Mouse (Mus musculus) right cerebral cortex, postnatal 36 days (tissue): ENCODE measurements around the gene Rnase1.
"Not testable (repeated sequence)": the region's sequence is repeated elsewhere in the genome, so short reads cannot be mapped to it uniquely, and the experiment has no call there.

ENCODE experiments used
- DNase-seq, 2 experiments: peaks; one replicate each; pipeline ENCODE4 v3.0.0; 2022; ENCODE audit warnings: low spot score in 2 of 2, mixed read lengths in 1 of 2

Rnase1 gene

DNA sequence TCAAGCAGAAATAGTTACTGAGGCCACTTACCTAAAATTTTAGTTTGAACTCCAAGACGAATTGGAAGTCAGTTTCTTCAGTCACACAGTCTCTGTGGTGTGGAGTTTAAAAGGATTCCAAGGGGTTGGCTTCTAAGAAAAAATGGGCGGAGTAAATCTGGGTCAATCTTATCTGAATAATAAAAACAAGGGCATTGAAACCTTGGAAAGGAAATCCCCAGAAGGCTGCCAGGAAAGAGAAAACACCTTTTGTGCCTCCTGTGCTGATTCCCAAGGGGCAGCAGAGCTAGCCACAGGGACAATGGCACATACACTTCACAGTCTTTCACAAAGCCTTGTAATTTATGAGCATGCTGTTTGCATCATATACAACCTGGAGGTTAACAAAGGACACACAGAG lies at the start of gene Rnase1:
Gene Rnase1, minus strand, starts transcription at position 101 of the 400 bp plus-strand sequence.
- no peak for DNase-seq

DNA sequence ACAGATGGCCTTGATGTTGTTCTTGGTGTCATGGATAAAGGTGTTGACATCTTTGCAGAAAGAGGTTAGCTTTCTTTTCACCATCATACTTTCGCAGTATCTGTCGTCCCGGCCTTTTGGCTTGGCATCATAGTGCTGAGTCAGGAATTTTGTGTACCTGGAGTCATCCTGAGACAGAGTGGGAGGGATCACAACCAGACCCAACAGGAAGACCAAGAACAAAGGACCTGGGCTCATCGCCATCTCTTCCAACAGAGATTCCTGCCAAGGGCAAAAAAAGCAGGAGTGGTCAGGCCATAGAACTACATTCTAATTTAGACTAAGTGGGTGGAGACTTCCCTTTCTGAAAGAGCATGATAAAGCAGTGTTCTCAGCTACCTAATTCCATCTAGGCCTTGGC lies 49.1 kb upstream of the Rnase1 start:
- no peak for DNase-seq

DNA sequence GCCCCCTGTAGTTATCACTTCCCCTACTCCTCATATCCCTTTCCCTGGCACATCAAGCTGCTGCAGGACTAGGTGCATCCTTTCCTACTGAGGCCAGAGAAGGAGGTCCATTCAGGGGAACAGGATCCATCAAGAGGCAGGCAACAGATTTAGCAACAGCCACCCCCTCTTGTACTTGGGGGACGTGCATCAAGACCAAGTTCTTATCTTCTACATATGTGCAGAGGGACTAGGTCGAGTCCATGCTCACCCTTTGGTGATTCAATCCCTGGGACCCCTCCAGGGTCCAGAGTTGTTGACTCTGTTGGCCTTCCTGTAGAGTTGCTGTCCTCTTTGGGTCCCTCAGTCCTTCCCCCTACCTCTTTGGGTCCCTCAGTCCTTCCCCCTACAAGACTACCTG lies 34.5 kb upstream of the Rnase1 start:
- DNase-seq = not testable (repeated sequence)

DNA sequence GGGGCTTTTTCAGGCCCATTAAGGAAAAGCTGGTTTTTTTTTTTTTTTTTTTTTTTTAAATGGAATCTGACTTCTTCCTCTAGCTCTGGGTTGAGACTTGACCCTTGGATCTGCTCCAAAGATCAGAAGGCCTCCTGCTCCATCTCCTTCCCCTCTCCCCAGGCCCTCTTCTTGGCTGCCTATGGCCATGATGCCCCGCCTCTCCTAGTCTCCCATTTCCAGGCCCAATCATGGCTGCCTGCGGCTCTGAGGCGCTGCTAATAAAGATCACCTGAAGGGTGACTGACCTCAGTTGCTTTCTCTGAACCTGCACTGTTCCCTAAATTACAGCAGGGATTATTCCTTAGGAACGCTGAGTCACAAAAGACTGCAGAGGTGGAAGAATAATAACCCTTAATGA lies 27.3 kb upstream of the Rnase1 start:
- no peak for DNase-seq

DNA sequence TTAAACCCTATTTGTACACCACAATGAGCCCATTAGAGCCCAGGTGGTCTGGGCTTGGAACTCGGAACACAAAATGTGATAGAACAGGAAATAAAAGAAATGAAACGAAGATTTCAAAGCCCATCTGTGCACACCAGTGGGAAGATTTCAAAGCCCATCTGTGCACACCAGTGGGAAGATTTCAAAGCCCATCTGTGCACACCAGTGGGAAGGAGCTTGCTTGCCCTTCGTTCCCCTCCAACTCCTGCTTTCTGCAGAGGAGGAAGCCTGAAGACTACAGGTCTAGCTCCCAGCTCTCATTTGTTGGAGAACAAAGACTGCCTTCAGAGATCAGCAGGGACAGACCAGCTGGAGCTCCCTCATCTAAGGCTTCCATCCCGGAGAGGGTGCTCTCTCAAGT lies 26.4 kb upstream of the Rnase1 start:
- not testable (repeated sequence) for DNase-seq

DNA sequence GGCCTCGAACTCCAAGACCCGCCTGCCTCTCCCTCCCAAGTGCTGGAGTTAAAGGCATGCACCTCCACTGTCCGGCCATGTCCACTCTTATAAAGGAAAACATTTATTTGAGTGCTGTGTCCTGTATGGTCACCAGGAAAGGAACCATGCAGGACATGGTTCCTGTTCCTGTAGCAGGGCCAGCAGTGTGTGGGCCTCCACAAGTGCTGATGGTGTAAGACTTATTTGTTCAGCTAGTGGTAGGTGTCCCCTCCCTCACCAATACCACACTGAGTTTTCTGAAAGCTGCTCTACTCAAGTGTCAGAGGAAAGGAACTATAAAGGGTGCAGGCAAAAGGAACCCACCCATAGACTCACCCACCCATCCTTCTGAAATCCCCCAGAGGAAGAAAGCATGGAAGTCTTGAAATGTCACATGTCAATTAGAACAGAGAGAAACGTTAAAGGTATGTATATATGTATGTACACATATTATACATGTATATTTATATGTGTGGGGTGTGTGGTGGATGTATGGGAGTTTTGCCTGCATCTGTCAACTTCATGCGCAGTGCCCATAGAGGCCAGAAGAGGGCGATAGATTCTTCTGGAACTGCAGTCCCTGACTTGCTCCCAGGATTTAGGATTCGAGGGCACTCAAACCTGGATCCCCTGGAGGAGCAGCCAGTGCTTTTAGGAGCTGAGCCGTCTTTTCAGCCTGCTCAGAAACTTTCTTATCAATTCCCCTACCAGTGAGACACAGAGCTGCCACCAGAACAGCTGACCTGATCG lies 25.7 kb upstream of the Rnase1 start:
- not testable (repeated sequence) for DNase-seq

DNA sequence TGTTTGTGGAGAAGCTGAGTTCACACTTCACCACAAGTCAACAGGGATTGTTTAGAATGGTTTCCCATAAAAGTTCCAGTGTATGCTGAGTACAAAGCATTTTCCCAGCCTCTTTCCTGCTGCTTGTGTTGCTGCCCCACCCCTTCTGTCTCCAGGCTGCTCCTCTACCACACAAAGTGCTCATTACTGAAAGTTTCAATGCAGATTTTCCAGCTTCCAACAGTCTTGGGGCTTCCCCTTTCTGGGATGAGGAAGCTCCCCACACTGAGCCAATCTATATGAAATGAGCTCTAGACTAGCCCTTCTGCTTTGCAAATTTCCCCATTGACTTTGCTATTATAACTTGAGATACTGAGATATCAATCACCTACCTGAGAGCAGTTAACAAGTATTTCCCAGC lies 19.5 kb upstream of the Rnase1 start:
- DNase-seq = no peak

DNA sequence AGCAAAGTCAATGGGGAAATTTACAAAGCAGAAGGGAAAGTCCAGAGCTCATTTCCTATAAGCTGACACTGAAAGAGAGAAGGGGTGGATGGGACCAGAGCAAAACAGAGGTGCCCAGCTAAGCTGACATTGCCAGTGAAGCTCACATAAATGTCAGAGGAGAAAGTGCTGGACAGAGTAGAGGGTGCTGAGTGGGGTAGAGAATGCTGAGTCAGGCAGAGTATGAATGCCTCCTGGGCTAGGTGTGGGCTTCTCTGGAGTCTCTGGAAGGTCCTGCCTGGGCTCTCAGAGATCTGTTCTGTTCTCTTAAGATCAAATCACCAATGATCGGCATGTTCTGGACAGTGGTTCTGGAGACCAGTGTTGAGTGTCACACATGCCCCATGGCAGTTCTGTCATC lies 18.9 kb upstream of the Rnase1 start:
- no peak for DNase-seq

DNA sequence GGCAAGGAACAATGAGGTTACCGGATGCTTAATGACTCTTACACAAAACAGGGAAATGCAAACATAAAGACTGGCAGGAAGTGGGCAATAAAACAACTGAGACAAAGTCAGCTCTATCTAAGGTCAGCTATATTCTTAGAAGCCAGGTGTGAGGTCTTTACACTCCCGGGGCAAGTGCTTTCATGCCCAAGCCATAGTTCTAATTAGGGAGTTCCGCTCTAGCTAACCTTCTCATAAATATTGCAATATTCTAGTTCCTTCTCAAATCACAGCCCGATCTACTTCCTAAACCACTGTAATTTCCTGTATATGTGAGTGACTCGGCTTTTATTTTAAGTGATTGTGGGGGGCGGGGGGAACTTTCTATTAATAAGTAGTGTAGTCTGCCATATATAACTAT lies 16.7 kb upstream of the Rnase1 start:
- DNase-seq = not testable (repeated sequence)

DNA sequence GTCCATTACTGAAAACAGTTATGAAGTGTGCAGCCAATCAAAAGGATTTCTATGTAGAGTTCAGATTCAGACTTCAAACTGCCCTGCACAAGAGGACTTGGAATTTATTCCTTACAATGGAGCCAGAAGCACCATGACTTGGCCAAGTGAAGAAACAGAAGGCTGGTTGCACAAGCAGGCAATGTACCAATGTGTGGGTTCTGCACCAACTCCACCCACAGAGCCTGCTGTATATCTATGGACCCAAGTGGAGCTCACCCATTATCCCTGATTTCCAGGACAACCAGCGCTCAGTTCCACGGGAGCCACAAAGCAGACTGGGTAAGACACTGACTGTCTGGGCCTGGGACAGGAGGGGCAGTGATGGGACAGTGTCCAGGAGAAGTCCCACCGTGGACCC lies 15.4 kb upstream of the Rnase1 start, which contains the start of gene Rnase2b:
Gene Rnase2b, plus strand, starts transcription at position 285 of the 400 bp plus-strand sequence.
- not testable (repeated sequence) for DNase-seq

DNA sequence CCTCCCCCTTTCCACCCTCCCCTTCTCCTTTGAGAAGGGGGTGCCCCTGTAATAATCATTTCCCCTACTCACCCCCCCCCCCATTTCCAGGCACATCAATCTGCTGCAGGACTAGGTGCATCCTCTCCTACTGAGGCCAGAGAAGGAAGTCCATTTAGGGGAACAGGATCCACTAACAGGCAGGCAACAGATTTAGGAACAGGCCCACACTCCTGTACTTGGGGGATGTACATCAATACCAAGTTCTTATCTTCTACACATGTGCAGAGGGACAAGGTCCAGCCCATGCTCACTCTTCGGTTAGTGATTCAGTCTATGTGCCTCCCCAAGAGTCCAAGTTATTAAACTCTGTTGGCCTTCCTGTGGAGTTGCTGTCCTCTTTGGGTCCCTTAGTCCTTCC lies 10.5 kb upstream of the Rnase1 start:
- no peak for DNase-seq

DNA sequence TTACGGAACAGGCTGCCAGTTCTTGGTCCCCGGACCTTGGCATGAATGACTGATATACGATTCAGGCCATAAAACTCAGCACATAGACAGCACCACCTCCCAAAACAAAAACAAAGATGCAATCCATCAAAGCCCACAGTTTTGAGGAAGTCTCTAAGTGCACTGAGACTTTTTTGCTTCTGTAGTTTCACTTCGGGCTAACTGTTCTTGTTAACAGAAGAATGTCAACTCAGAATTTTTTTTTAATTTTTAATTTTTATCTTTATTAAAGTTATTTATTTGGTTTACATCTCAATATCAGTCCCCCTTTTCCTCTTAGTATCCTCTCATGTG lies 10.1 kb upstream of the Rnase1 start:
- no peak for DNase-seq

DNA sequence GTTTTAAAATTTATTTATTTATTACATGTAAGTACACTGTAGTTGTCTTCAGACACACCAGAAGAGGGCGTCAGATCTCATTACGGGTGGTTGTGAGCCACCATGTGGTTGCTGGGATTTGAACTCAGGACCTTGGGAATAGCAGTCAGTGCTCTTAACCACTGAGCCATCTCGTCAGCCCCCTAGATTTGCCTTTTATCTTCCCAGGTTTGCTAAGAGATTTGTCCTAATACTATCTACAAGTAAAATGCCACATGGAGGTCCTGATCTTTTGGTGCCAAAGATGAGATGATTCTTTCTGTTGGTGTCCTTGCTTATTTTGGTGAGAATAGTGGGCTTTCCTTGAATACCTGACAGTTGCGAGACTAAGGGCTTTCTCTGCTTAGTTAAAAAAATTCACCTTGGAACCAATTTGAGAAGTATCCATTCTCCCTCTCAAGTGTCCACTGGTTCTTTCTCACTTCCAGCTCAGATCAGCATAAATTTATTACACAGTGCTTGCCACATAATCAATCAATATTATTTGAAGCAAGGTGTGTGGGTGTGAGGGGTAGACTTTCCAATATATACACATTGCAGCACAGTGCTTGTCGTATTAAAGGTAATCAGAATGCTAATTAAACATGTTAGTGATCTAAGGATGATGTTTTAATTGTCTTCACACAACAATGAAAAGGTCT lies 9.6 kb upstream of the Rnase1 start:
- DNase-seq = no peak

DNA sequence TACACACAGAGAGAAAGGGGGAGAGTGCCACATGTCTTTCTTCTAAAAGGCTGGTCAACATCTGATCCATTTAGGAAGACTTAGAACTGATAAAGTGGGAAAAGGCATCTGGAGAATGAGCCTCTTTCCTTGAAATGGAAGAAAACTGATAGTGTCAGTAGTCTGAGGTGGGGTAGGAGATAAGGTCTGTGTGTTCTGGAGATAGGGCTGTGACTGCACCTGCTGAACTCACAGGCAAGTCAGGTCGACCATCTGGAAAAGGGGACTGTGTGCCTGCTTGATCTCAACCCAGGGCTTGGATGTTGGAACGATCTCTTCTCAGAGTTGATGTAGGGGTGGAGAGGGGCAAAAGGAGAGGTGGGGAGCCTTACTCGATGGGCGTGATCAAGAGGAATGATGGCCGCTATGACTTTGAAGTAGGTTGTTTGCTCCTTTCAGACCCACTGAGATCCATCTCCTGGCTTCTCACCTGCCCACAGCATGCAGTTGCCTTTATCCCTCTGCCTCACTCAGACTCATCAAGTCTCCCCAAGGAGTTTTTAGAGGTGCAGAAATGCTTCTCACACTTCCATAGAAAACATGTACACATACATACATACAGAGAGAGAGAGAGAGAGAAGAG lies 5.8 kb upstream of the Rnase1 start:
- no peak for DNase-seq

DNA sequence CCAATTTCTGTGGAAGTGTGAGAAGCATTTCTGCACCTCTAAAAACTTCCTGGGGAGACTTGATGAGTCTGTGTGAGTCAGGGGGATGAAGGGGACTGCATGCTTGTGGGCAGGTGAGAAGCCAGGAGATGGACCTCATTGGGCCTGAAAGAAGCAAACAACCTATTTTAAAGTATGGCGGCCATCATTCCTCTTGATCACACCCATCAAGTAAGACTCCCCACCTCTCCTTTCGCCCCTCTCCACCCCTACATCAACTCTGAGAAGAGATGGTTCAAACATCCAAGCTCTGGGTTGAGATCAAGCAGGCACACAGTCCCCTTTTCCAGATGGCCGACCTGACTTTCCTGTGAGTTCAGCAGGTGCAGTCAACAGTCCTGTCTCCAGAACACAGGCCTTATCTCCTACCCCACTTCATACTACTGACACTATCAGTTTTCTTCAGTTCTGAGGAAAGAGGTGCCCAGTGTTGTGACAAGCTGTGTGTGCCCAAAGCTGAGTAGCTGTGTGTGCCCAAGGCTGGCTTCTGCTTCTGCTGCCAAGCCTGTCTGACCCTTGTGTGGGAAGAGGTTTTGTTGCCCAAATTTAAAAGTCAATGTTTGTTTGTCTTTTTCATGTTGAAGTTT lies 3.7 kb upstream of the Rnase1 start:
- DNase-seq = no peak

DNA sequence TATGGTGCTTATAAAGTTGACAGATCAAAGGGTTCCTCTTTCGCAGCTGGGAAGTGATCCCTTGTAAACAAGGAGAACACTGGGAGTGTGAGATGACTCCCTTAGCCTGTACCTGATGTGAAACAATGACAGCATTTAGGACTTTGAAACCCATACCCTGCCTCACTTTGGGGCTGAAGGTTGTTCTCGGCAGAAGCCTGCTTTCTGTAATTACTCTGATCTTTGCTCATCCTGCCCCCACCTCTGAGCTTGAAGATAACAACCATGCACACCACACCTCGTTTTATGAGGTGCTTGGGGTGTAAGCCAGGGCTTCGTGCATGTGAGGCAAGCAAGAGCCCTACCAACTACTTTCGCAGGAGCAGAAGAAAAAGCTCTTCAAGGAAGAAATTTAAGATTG lies 2.6 kb upstream of the Rnase1 start:
- no peak for DNase-seq

DNA sequence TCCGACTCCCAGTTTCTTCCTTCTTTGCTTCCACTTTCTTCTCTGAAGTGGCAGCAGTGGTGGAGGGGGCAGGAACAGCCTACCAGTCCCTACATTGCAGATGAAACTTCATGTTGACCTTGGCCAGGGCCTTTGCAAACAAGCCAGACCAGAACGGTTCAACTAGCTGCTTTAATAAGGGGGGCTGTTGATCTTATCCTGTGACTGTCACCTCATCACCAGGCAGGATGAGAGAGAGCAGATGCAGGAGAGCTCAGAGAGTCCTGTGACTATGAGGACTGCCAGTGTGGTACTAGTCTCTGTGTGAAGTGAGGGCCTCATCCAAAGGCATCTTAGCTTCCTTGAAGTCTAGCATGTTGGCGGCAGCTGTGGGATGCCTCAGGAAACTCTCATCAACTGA lies 1.4 kb upstream of the Rnase1 start:
- DNase-seq = no peak

DNA sequence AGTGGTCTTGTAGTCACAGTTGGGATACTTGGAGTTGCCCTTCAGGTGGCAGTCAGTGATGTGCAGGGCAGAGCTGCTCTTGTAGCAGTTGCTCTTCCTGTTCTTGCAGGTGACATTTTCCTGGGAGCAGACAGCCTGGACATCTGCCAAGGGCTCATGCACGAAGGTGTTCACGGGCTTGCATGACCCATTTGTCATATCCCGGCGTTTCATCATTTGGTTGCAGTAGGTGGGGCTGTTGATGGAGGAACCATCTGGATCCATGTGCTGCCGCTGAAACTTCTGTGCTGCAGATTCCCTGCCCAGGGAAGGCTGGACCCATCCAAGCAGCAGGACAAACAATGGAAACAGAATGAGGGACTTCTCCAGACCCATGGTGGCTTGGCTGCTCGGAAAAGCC lies 1.1 kb downstream of the Rnase1 start:
- DNase-seq = no peak

DNA sequence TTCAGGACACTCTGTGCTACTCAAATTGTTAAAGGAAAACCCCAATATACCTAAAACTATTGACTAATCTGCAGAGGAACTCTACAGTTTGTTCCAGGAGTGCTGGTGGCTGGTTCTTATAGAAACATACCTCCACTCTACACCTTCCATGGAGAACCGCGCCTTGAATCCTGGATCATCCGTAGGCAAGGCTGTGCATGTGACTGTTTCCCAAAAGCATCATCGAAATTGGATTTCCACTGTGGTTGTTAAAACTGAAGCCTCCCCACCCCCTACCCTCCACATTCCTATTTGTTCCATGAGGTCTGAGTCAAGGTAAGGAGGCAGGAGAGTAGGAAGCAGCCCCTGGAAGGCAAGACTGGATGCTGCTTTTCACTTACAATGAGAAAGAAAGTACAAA lies 2.1 kb downstream of the Rnase1 start:
- DNase-seq = no peak

DNA sequence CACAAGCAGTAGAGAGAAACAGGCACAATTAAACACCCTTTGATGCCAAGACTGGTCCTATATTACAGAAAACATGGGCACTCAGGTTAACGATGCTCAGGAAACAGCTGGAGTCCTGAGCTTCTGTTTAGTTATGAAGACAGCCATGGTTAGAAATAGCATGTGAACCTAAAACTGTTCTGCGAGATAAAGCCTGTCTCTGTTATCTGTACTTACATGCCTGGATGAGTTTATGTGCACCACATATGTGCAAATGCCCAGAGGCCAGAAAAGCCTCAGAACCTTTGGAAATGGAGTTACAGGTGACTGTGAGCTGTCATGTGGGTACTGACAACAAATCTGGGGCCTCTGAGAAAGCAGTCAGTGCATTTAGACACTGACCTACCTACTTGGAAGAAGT lies 2.6 kb downstream of the Rnase1 start:
- no peak for DNase-seq

DNA sequence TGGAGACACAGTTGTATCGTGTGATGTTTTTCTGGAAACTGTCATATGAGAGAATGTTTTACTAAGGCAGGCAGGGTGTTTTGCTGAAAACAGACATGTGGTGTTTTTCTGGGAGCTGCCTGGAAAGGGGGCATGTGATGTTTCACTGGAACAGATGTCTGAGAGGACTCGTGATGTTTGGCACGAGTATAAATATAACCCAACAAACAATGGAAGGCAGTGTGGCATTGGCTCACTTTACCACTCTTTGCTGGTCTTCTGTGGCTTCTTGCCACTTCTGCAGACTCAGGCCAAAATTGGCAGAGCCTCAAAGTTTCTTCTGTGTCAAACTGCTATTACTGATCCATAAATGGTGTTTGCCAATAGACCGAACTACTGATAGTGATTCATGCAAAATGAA lies 3.3 kb downstream of the Rnase1 start:
- no peak for DNase-seq

DNA sequence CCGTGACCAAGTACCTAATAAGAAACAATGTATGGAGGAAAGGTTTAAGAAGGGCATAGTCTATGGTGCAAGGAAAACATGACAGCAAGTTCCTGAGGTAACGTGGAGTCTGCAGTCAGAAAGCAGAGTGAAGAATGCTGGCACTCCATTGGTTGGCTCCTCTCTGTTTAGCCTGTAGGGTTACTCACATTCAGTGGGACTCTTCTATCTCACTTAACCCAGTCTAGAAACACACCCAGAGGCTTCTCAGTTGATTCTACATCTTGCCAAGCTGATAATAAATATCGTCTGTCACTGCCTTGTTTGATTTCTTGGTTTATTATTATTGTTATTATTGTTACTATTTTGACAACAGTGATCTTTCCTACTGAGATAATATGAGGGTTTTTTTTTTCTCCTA lies 4.0 kb downstream of the Rnase1 start:
- DNase-seq = no peak

DNA sequence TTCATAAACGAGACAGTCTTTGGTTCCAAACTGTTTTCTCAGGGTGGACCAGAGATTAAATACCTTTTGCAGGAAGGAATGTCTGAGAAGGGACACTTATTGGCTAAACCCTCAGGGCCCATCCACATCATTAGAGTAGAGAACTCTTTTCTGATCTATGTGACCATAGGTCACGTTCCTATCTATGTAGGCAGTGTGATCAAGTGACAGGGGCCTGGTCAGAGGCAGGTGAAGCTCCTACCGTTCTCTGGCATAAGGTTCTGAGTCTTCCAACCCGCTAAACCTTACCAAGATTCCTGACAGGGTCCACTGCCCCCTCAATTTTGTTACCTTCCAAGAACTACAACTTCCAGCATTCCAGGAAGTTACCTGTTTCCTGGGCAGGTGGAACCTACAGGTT lies 4.5 kb downstream of the Rnase1 start:
- DNase-seq = no peak
